Mouse (Mus musculus): ENCODE measurements around the gene Itga5. TPM values are rescaled to one million over a fixed set of nuclear protein-coding genes. Genes with fewer than 3 reads are reported as not detected.

Itga5 gene
- polyA plus RNA-seq, 1 experiment from 2014 or later = 48.6 TPM

DNA sequence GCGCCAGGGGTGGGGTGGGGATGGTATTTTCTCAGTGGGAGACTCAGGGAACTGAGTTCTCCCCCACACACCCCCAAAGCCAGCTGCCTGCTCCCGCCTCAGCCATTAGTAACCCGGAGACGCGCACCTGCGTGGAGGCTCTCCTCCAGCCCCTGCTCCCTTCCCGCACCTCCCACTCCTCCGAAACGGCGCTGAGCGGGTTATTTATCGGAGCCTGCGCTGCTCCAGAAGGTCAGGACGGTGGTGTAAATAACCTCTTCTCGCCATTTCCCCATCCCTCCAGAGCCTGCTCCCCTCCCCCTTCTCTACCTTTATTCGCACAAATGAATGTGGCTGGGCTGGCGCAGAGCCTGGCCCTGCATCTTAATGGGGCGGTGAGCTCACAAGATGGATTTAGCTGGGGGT lies 66.5 kb downstream of the Itga5 start:
- CTCF ChIA-PET = interaction anchor here (2.6 kb wide), 1 partner anchor 15 kb away, joined by 9 read pairs; no protein-coding TSS in a partner anchor
- no peak for TF ChIP-seq CTCF (IDR thresholded peaks at IDR 0.05)
- in situ Hi-C loops (cut with MboI; ENCODE audit: low pct_unique_long_range_greater_than_20kb) = loop anchor here (10.0 kb wide), 1 partner anchor 335 kb away; the partner anchor contains the start of genes Hoxc10 and Hoxc5
- ATAC-seq (no peak), DNase-seq (ENCODE audit: low read depth, low spot score) (no peak)
- POLR2A ChIA-PET = no interaction called here
- H3K27me3 ChIP-seq = no peaks in the 10 kb centered on the region

DNA sequence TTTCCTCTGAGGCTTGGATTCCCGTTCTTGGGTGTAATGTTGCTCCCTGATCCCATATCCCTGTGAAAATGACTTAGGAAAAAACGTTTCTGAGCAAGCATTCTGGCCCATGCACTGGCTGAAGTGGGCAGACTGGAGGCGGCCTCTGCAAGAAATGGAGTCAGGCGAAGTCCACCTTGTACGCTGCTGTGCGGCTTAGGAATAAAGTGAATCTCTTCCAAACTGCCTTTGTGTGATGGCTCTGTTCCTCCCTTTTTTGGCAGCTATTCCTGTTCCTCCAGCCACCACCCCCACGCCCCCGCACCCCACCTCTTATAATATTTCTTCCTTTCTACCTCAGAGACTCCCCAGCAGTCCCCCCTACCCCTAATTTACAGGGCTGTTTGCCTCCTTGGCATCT lies 66.9 kb downstream of the Itga5 start:
- TF ChIP-seq CTCF (IDR thresholded peaks at IDR 0.05) = no peak
- POLR2A ChIA-PET = no interaction called here
- in situ Hi-C loops (cut with MboI; ENCODE audit: low pct_unique_long_range_greater_than_20kb) = loop anchor here (10.0 kb wide), 1 partner anchor 335 kb away; the partner anchor contains the start of genes Hoxc10 and Hoxc5
- no peaks in the 10 kb centered on the region for H3K27me3 ChIP-seq
- CTCF ChIA-PET = interaction anchor here (2.6 kb wide), 1 partner anchor 14 kb away, joined by 9 read pairs; no protein-coding TSS in a partner anchor
- ATAC-seq (no peak), DNase-seq (ENCODE audit: low read depth, low spot score) (no peak)

DNA sequence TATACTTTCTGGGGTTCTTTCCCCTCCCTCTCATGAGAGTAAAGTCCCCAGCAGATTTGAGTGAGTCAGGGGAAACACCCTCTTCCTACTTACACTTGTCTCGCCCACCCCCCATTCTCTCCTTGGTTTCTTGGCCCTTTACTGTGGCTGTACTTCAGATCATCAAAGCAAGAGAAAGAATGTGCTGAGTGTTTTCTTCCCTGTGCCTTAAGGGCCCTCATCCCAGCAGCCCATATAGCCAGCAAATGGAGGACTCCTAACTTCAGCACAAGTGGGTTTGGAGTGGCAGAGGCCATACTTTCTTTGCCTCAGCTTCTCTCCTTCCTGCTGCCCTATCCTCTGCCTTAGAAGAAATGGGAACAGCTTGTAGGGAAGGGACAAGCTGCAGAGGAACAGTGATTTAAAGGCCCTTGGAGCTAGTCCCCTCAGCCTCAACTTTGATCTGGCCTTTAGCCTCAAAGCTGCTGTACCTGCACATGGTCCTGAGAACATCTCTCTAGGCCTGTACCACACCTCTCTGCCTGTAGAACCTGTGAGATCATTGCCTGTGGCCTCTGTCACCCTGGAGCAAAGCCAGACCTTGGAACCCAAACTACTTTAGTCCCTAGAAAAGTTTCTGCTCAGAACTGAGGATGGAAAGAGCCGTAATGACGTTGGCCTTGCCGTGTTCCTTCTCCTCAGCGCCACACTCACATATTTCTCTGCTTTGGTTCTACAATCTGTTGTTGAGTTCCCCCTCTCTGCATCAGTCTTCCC lies 67.5 kb downstream of the Itga5 start:
- no peak for TF ChIP-seq CTCF (IDR thresholded peaks at IDR 0.05)
- no peaks in the 10 kb centered on the region for H3K27me3 ChIP-seq
- POLR2A ChIA-PET = no interaction called here
- in situ Hi-C loops (cut with MboI; ENCODE audit: low pct_unique_long_range_greater_than_20kb) = no loop called here
- DNase-seq (ENCODE audit: low read depth, low spot score) (no peak), ATAC-seq (no peak)
- CTCF ChIA-PET = interaction anchor here (2.6 kb wide), 1 partner anchor 14 kb away, joined by 9 read pairs; no protein-coding TSS in a partner anchor

DNA sequence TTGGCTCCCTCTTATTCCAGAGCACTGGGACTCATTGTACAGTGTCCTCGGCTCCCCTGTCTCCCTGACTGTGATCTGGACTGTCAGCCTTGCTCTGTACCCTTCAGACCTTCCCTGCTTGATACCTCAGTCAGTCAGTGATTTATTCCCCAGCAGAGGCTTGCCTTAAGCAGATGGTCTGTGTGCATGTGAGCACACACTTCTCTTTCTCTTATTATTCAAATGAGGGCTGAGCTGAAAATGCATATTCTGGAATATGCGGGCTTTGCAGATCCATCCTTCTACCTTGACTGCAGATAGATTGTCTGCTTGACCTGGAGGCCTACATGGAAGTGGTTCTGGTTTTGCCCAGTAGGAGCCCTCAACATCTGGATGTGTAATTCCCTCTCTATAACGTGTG lies 68.5 kb downstream of the Itga5 start:
- CTCF ChIA-PET = interaction anchor here (0.9 kb wide), 1 partner anchor 14 kb away, joined by 4 read pairs; no protein-coding TSS in a partner anchor
- ATAC-seq = no peak

DNA sequence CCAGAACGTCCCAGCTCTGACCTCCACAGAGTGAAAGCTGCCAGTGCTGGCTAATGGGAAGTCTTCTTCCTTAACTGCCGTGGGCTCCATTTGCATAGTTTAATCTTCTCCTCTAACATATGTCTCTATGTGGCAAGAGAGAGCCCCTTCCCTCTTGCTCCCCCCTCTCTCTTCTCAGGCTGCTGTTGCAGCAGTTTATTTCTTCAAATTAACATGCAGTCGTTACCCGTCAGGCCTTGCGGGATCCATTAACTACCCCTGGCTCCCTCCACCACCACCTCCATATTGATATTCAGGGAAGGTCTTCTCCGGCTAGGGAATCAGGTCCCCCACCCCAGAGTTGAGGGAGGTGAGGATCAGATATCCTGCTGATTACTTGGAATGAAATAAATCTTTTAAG lies 69.2 kb downstream of the Itga5 start:
- DNase-seq (ENCODE audit: low read depth, low spot score) = no peak
- TF ChIP-seq CTCF (IDR thresholded peaks at IDR 0.05) = no peak
- no peaks in the 10 kb centered on the region for H3K27me3 ChIP-seq
- ATAC-seq = no peak
- POLR2A ChIA-PET = no interaction called here
- in situ Hi-C loops (cut with MboI; ENCODE audit: low pct_unique_long_range_greater_than_20kb) = no loop called here
- CTCF ChIA-PET = interaction anchor here (1.4 kb wide), 1 partner anchor 13 kb away, joined by 6 read pairs; no protein-coding TSS in a partner anchor

More for the DNA sequence above, 68.5 kb downstream of the Itga5 start:
- POLR2A ChIA-PET = no interaction called here
- in situ Hi-C loops (cut with MboI; ENCODE audit: low pct_unique_long_range_greater_than_20kb) = no loop called here
- no peaks in the 10 kb centered on the region for H3K27me3 ChIP-seq
- TF ChIP-seq CTCF (IDR thresholded peaks at IDR 0.05) = no peak
- no peak for DNase-seq (ENCODE audit: low read depth, low spot score)

DNA sequence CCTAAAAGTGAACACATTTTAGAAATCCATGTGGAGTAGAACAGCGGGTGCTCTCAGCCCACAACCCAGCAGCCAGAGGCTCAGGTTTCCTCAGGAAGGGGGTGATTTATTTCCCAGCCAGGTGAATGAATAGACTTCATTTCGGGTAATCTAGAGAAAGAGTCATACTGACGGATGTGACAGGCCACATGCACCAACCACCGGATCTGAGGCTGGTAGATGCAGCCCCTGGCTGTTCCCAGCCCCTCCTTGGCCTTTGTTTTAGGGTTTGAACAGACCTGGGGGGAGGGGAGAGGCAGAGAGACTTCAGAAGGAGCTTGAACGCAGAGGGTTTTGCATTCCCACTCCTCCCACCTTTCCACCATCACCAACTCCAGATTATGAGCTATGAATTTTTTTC lies 70.7 kb downstream of the Itga5 start:
- ATAC-seq (no peak), DNase-seq (ENCODE audit: low read depth, low spot score) (no peak)
- CTCF ChIA-PET = interaction anchor here (1.1 to 1.7 kb wide), 4 partner anchors 11 to 113 kb away, joined by 3 to 6 read pairs (median 4); no protein-coding TSS in a partner anchor
- POLR2A ChIA-PET = no interaction called here
- in situ Hi-C loops (cut with MboI; ENCODE audit: low pct_unique_long_range_greater_than_20kb) = no loop called here
- H3K27me3 ChIP-seq = no peaks in the 10 kb centered on the region
- TF ChIP-seq CTCF (IDR thresholded peaks at IDR 0.05) = no peak

DNA sequence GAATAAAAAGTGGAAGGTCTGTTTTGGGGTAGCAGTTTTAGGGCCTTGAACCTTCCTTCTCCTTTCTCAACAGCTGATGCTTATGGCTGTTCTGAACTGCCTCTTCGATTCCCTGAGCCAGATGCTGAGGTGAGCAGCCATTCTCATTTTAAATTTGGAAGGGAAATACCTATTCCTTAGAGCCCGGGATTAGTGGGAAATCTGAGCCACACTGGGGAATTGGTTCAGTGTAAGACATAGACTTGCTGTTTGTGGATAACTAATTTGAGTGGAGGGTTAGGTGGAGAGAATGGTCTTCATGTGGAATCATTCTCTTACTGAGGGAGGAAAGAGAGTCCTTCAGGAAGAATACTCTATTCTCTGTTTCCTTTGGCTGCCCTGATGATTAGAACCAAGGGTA lies 71.9 kb downstream of the Itga5 start:
- POLR2A ChIA-PET = no interaction called here
- no peaks in the 10 kb centered on the region for H3K27me3 ChIP-seq
- no peak for DNase-seq (ENCODE audit: low read depth, low spot score)
- no peak for ATAC-seq
- CTCF ChIA-PET = interaction anchor here (1.1 to 1.2 kb wide), 2 partner anchors 9 to 13 kb away, joined by 3 read pairs; no protein-coding TSS in a partner anchor
- TF ChIP-seq CTCF (IDR thresholded peaks at IDR 0.05) = no peak
- in situ Hi-C loops (cut with MboI; ENCODE audit: low pct_unique_long_range_greater_than_20kb) = no loop called here

Other genes with a start within 250 kb of the Itga5 start
- gene Smug1, start 199.7 kb downstream of the Itga5 start, polyA plus RNA-seq (2021) = 17.4 TPM
- 92.4 TPM for gene Cbx5, start 126.9 kb downstream of the Itga5 start, polyA plus RNA-seq (2021)
- gene Hnrnpa1, start 126.3 kb downstream of the Itga5 start, polyA plus RNA-seq (2021) = 667 TPM
- not detected for gene Nfe2, start 108.4 kb downstream of the Itga5 start, polyA plus RNA-seq (2021)
- gene Copz1, start 94.0 kb downstream of the Itga5 start, polyA plus RNA-seq (2021) = 163 TPM
- gene Gpr84, start 56.2 kb downstream of the Itga5 start, polyA plus RNA-seq (2021) = not detected
- gene Zfp385a, start 26.7 kb downstream of the Itga5 start, polyA plus RNA-seq (2021) = 22.9 TPM
- not detected for gene Gtsf1, start 63.7 kb upstream of the Itga5 start, polyA plus RNA-seq (2021)
- gene Gtsf2, start 81.7 kb upstream of the Itga5 start, polyA plus RNA-seq (2021) = 0.17 TPM
- gene Nckap1l, start 87.0 kb upstream of the Itga5 start, polyA plus RNA-seq (2021) = 0.19 TPM
- 1.4 TPM for gene Pde1b, start 136.3 kb upstream of the Itga5 start, polyA plus RNA-seq (2021)
- gene Ppp1r1a, start 171.2 kb upstream of the Itga5 start, polyA plus RNA-seq (2021) = 9.4 TPM
- not detected for gene Glycam1, start 198.3 kb upstream of the Itga5 start, polyA plus RNA-seq (2021)

All from Patski (cell line).